Mouse (Mus musculus) megakaryocyte, embryonic 14.5 days (primary cell): ENCODE measurements at regions not wholly inside any gene's neighbourhood (a gene's known extent, or its start where the extent isn't known, plus 50 kb on each side); places are given as distances from the start of the nearest gene placed in this dataset.

Experiments
- H3K27me3 ChIP-seq: replicated peaks from 2 replicates; pipeline ENCODE3; 2012; ENCODE audit warnings: inconsistent platforms
- H3K36me3 ChIP-seq: replicated peaks from 2 replicates; pipeline ENCODE3; 2012; ENCODE audit warnings: low read length, inconsistent platforms, mixed read lengths
- H3K4me1 ChIP-seq: 2 replicates; pipeline ENCODE4 v1.6.1; 2012; ENCODE audit warnings: inconsistent platforms
- H3K4me3 ChIP-seq: replicated peaks from 2 replicates; pipeline ENCODE3; 2012; ENCODE audit warnings: moderate library complexity, mild to moderate bottlenecking, inconsistent platforms
- H3K9me3 ChIP-seq: 2 replicates; pipeline ENCODE4 v1.6.1; 2012; ENCODE audit warnings: inconsistent platforms
- FLI1 ChIP-seq: IDR thresholded peaks from 2 replicates; pipeline ENCODE4 v1.6.1; 2012; ENCODE audit warnings: low read length, inconsistent platforms, mixed read lengths
- GATA1 ChIP-seq: IDR thresholded peaks from 3 replicates; pipeline ENCODE4 v1.6.1; 2012; ENCODE audit warnings: mixed read lengths, low read length, inconsistent platforms, borderline replicate concordance

- TF ChIP-seq FLI1: no peak
- no peak for TF ChIP-seq GATA1
- no peaks in the 10 kb centered on the region for H3K9me3 ChIP-seq
- H3K36me3 ChIP-seq: peaks cover 2% of the 10 kb centered on the region
- no peaks in the 10 kb centered on the region for H3K27me3 ChIP-seq
- peaks cover 58% of the 10 kb centered on the region for H3K4me1 ChIP-seq
- H3K4me3 ChIP-seq: no peak overlapping the region
These were observed 329.4 kb upstream of the Jarid2 start for GRCm38 (mm10) chr13:44399831-44400321.

- H3K9me3 ChIP-seq: no peaks in the 10 kb centered on the region
These were observed 325.2 kb upstream of the Jarid2 start for GRCm38 (mm10) chr13:44404010-44404575.

DNA sequence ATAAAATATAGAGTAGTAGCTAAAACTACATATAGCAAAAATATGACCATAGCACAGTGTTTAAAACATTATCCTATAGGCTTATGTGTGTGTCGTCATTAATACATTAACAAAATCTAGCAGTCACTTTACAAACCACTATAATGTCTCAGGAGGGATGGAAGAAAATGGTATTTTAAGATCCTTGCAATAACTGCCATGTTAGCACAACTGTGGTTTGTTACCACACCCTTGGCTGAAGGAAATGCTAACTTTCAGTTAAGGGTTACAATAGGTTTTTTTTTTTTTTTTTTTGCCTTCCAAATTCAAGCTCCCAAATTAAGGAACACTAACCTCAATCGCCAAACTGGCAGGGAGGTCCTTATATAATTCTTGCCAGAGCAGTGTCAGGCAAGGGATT is 322.0 kb upstream of the Jarid2 start:
- no peaks in the 10 kb centered on the region for H3K27me3 ChIP-seq
- H3K9me3 ChIP-seq: peaks cover 9% of the 10 kb centered on the region
- peaks cover 27% of the 10 kb centered on the region for H3K36me3 ChIP-seq
- H3K4me1 ChIP-seq: peaks cover 92% of the 10 kb centered on the region
- H3K4me3 ChIP-seq: no peak overlapping the region
- TF ChIP-seq GATA1 (no peak), FLI1 (no peak)

More at GRCm38 (mm10) chr13:44404010-44404575, 325.2 kb upstream of the Jarid2 start:
- TF ChIP-seq GATA1: no peak
- TF ChIP-seq FLI1: no peak
- Histone ChIP-seq H3K36me3 (peaks cover 4% of the 10 kb centered on the region), H3K4me1 (peaks cover 88% of the 10 kb centered on the region), H3K27me3 (no peaks in the 10 kb centered on the region), H3K4me3 (no peak overlapping the region)

- TF ChIP-seq FLI1 (no peak), GATA1 (no peak)
- no peak overlapping the region for H3K4me3 ChIP-seq
- H3K36me3 ChIP-seq: peaks cover 25% of the 10 kb centered on the region
- peaks cover 94% of the 10 kb centered on the region for H3K4me1 ChIP-seq
- peaks cover 9% of the 10 kb centered on the region for H3K9me3 ChIP-seq
- no peaks in the 10 kb centered on the region for H3K27me3 ChIP-seq
These were observed 320.7 kb upstream of the Jarid2 start for GRCm38 (mm10) chr13:44408619-44408959.

DNA sequence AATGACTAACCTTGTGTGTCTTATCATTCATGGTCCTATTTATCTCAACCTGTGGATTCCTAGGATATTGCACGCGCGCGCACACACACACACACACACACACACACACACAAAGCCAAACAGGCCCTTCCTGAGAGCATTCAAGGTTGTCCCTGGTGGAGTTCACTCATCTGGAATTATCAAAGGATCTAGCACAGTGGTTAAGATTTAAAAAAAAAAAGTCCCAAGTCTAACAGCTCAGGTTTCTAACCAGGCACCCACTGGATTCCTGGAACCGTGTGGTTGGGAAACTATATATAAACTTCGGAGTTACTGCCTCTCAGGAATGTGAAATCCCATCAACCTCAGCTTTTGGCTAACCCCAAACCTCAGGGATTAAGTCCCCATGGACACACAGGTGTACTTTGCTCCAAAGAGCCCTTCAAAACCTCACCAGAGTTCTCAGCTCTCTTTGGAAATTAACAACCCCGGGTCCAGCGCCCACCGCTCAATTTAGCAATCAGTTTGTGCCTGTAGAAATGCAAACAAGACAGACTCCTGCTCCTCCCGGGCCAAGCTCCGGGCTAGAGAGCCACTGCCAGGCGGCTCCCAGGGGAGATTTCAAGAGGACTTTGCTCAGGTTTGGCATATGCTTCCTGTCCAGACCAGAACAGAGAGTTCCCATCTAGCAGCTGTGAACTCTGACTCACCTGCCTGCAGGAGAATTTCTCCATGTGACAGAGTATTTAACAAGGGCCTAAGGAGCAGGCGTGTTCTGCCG is 320.1 kb upstream of the Jarid2 start:
- TF ChIP-seq FLI1: no peak
- TF ChIP-seq GATA1: no peak
- Histone ChIP-seq H3K4me3 (no peak overlapping the region), H3K4me1 (peaks cover 93% of the 10 kb centered on the region), H3K9me3 (peaks cover 9% of the 10 kb centered on the region), H3K36me3 (peaks cover 25% of the 10 kb centered on the region), H3K27me3 (no peaks in the 10 kb centered on the region)

DNA sequence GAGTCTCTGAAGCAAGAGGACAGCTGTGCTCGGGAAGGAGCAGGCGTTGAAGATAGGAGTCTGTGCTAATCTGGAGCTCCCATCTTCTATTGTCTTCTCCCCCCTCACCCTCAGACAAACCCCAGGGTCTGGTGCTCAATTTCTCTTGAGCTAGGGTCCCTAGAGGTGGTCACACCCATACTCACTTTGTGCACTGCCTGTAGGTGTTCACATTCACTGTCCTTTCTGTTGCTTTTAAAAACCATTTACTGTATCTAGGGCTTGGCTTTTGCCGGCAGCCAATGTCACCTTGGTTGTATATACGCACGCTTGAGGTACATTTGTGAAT is 319.6 kb upstream of the Jarid2 start:
- Histone ChIP-seq H3K9me3 (peaks cover 9% of the 10 kb centered on the region), H3K4me1 (peaks cover 93% of the 10 kb centered on the region), H3K27me3 (no peaks in the 10 kb centered on the region), H3K4me3 (no peak overlapping the region), H3K36me3 (peaks cover 25% of the 10 kb centered on the region)
- TF ChIP-seq GATA1 (no peak), FLI1 (no peak)

- peaks cover 23% of the 10 kb centered on the region for H3K36me3 ChIP-seq
- no peaks in the 10 kb centered on the region for H3K27me3 ChIP-seq
- H3K4me3 ChIP-seq: peak overlapping the region; percentile 38
- TF ChIP-seq GATA1 (no peak), FLI1 (no peak)
- peaks cover 9% of the 10 kb centered on the region for H3K9me3 ChIP-seq
- H3K4me1 ChIP-seq: peaks cover 98% of the 10 kb centered on the region
These were observed 317.3 kb upstream of the Jarid2 start for GRCm38 (mm10) chr13:44411781-44412496.

GRCm38 (mm10) chr13:44413305-44413704 is 316.0 kb upstream of the Jarid2 start:
- no peak overlapping the region for H3K4me3 ChIP-seq
- no peak for TF ChIP-seq GATA1
- TF ChIP-seq FLI1: no peak
- peaks cover 9% of the 10 kb centered on the region for H3K9me3 ChIP-seq
- H3K36me3 ChIP-seq: peaks cover 25% of the 10 kb centered on the region
- H3K4me1 ChIP-seq: peaks cover 98% of the 10 kb centered on the region
- no peaks in the 10 kb centered on the region for H3K27me3 ChIP-seq

GRCm38 (mm10) chr13:44415971-44416370 is 313.3 kb upstream of the Jarid2 start:
- no peak overlapping the region for H3K4me3 ChIP-seq
- H3K36me3 ChIP-seq: peaks cover 17% of the 10 kb centered on the region
- H3K4me1 ChIP-seq: peaks cover 98% of the 10 kb centered on the region
- no peaks in the 10 kb centered on the region for H3K27me3 ChIP-seq
- no peak for TF ChIP-seq FLI1
- TF ChIP-seq GATA1: no peak
- peaks cover 14% of the 10 kb centered on the region for H3K9me3 ChIP-seq

DNA sequence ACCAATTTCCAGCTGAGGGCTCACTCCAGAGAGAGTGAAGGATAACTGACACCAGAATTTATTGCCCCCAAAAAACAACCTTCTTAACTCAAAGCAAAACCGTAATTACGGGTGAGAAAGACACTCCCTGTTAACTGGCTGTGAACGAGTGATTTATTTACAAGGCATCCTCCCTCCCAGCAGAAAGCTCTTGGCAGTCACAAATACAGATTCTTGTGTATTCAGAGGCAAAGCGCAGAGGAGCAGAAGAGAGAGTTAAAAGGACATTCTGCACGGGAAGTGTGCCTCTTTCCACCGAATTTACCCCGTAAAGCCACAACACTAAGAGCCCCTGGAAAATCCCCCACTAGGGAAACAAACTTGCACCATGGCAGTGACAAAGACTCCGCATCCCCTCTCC is 312.3 kb upstream of the Jarid2 start:
- H3K36me3 ChIP-seq: peaks cover 12% of the 10 kb centered on the region
- peaks cover 97% of the 10 kb centered on the region for H3K4me1 ChIP-seq
- H3K4me3 ChIP-seq: peak overlapping the region; percentile 85
- TF ChIP-seq FLI1: no peak
- no peak for TF ChIP-seq GATA1
- no peaks in the 10 kb centered on the region for H3K27me3 ChIP-seq
- H3K9me3 ChIP-seq: peaks cover 10% of the 10 kb centered on the region
